Mouse (Mus musculus): ENCODE data around the gene Zfp326. TPM values are rescaled to one million over a fixed set of nuclear protein-coding genes. Genes with fewer than 3 reads are reported as not detected.

Gene Zfp326
- total and polyA plus RNA-seq, 3 experiments = 5.5 to 10.7 (median 9.3) TPM

DNA sequence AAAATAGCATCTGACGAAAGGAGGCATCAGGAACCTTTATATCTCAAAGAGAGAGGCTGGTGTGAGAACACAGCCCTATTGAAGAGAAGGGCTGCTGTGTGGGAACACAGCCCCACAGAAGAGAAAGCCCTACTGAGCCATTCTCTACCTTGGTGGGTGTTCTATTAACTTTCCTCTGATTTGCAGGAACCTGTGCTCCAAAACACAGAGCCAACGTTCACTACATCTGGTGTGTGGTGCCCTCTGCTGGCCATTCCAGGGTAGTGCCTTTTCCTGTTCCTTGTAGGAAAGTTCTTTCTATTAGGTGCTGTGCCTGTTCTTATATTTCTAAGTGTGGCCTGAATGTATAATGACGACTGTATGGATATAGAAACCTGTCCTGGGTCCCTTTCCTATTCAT, 7.8 kb upstream of the Zfp326 start:
- 27% methylated on average over 3 of the region's 3 CpGs for WGBS
- intact Hi-C loops (cut with DNase I) = loop anchor here (1.0 to 5.0 kb wide), 3 partner anchors 46 to 463 kb away; no protein-coding TSS in a partner anchor

DNA sequence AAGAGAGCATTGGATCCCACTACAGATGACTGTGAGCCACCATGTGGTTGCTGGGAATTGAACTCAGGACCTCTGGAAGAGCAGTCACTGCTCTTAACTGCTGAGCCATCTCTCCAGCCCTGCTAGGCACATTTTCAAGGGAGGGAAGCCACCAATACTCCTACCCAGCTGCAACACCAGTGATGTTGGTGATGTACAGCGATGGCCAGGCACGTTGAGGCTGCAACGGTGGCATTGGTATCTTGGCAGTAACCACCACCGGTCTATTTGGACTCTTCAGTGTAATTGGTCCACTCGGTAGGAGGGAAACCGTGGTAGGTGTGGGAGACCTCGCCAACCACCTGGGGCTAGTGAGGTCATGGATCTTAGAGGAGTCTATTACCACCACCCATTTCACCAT, 6.6 kb upstream of the Zfp326 start:
- TF ChIP-seq EP300 (IDR thresholded peaks at IDR 0.05; ENCODE audit: insufficient read depth, low read depth, low read length) (no peak), CTCF (IDR thresholded peaks at IDR 0.05) (no peak), POLR2A (IDR thresholded peaks at IDR 0.05; ENCODE audit: insufficient read depth, low read depth, low read length) (no peak)
- no peaks in the 10 kb centered on the region for H3K36me3 ChIP-seq (ENCODE audit: control insufficient read depth, insufficient read depth, low read length)
- intact Hi-C loops (cut with DNase I) = loop anchor here (5.0 to 10.0 kb wide), 2 partner anchors 47 to 375 kb away; no protein-coding TSS in a partner anchor
- H3K4me3 ChIP-seq = no peak overlapping the region
- no peak overlapping the region for H3K9ac ChIP-seq (ENCODE audit: low read depth, low read length)
- H3K27me3 ChIP-seq (ENCODE audit: control insufficient read depth, insufficient read depth, low read length) = no peaks in the 10 kb centered on the region
- WGBS = 81% methylated on average over 7 of the region's 7 CpGs
- peaks cover 4% of the 10 kb centered on the region for H3K4me1 ChIP-seq (ENCODE audit: control insufficient read depth, insufficient read depth, low read length)
- DNase-seq = no peak
- no peak overlapping the region for H3K27ac ChIP-seq
- H3K79me2 ChIP-seq (replicated peaks; ENCODE audit: control insufficient read depth, insufficient read depth, low read length) = no peaks in the 10 kb centered on the region

More for the DNA sequence above, 7.8 kb upstream of the Zfp326 start:
- H3K4me1 ChIP-seq (ENCODE audit: control insufficient read depth, insufficient read depth, low read length) = peaks cover 4% of the 10 kb centered on the region
- no peak overlapping the region for H3K9ac ChIP-seq (ENCODE audit: low read depth, low read length)
- no peak overlapping the region for H3K4me3 ChIP-seq
- H3K27ac ChIP-seq = peak overlapping the region; percentile 10; the same call in 1 of the 2 replicates
- peak; percentile 91 for TF ChIP-seq CTCF (IDR thresholded peaks at IDR 0.05)
- no peak for TF ChIP-seq POLR2A (IDR thresholded peaks at IDR 0.05; ENCODE audit: insufficient read depth, low read depth, low read length)
- peak; percentile 97 for TF ChIP-seq EP300 (IDR thresholded peaks at IDR 0.05; ENCODE audit: insufficient read depth, low read depth, low read length)
- H3K79me2 ChIP-seq (replicated peaks; ENCODE audit: control insufficient read depth, insufficient read depth, low read length) = no peaks in the 10 kb centered on the region
- peak; percentile 77 to 85 for DNase-seq
- no peaks in the 10 kb centered on the region for H3K36me3 ChIP-seq (ENCODE audit: control insufficient read depth, insufficient read depth, low read length)
- H3K27me3 ChIP-seq (ENCODE audit: control insufficient read depth, insufficient read depth, low read length) = no peaks in the 10 kb centered on the region

DNA sequence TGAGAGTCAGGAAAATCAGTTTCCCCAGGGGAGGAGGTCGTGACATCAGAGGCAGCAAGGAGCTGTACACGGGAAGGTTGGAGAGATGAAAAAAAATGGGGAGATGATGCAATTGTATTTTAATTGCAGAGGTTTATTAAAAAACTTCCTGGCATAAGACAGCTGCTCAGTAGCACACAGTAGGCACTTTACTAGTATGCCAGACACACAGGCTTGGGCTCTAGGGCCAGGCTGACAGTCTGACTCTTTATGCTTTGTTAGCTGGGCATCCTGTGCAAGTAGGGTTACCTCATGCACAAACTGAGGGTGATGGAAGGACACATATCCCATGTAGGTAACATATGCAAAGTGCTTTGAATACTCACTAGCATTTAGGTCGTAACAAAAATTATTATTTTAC, 5.2 kb upstream of the Zfp326 start:
- no peak overlapping the region for H3K9ac ChIP-seq (ENCODE audit: low read depth, low read length)

DNA sequence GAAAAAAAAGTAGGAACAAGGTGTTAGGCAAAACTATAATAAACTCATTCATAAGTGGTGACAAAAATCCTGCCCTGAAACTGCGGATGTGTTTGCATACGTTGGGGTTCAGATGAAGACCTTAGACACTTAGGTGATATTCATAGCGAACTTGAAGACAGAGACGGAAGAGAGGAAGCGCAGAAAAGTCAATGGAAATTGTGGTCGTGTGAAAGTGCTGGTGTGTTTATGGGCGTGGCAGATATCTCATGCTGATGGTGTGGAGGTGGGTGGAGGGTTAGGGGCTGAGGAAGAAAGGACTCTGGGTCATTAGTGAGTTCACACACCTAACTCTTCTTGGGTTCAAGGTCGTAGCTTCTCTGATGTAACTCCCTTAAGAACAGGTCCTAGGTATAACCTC, 4.2 kb upstream of the Zfp326 start:
- intact Hi-C loops (cut with DNase I) = loop anchor here (10.0 kb wide), 1 partner anchor 377 kb away; no protein-coding TSS in a partner anchor
- DNase-seq = no peak
- Histone ChIP-seq H3K4me3 (no peak overlapping the region), H3K27ac (no peak overlapping the region), H3K79me2 (replicated peaks; ENCODE audit: control insufficient read depth, insufficient read depth, low read length) (no peaks in the 10 kb centered on the region), H3K4me1 (ENCODE audit: control insufficient read depth, insufficient read depth, low read length) (peaks cover 4% of the 10 kb centered on the region), H3K27me3 (ENCODE audit: control insufficient read depth, insufficient read depth, low read length) (no peaks in the 10 kb centered on the region), H3K9ac (ENCODE audit: low read depth, low read length) (no peak overlapping the region), H3K36me3 (ENCODE audit: control insufficient read depth, insufficient read depth, low read length) (no peaks in the 10 kb centered on the region)
- TF ChIP-seq CTCF (IDR thresholded peaks at IDR 0.05) (no peak), POLR2A (IDR thresholded peaks at IDR 0.05; ENCODE audit: insufficient read depth, low read depth, low read length) (no peak), EP300 (IDR thresholded peaks at IDR 0.05; ENCODE audit: insufficient read depth, low read depth, low read length) (no peak)
- 80% methylated on average over 8 of the region's 8 CpGs for WGBS

More for the DNA sequence above, 5.2 kb upstream of the Zfp326 start:
- no peaks in the 10 kb centered on the region for H3K27me3 ChIP-seq (ENCODE audit: control insufficient read depth, insufficient read depth, low read length)
- 63% methylated on average over 3 of the region's 3 CpGs for WGBS
- DNase-seq = no peak
- intact Hi-C loops (cut with DNase I) = loop anchor here (10.0 kb wide), 1 partner anchor 376 kb away; no protein-coding TSS in a partner anchor
- H3K4me1 ChIP-seq (ENCODE audit: control insufficient read depth, insufficient read depth, low read length) = peaks cover 4% of the 10 kb centered on the region
- H3K4me3 ChIP-seq = no peak overlapping the region
- H3K79me2 ChIP-seq (replicated peaks; ENCODE audit: control insufficient read depth, insufficient read depth, low read length) = no peaks in the 10 kb centered on the region
- TF ChIP-seq POLR2A (IDR thresholded peaks at IDR 0.05; ENCODE audit: insufficient read depth, low read depth, low read length) (no peak), CTCF (IDR thresholded peaks at IDR 0.05) (no peak), EP300 (IDR thresholded peaks at IDR 0.05; ENCODE audit: insufficient read depth, low read depth, low read length) (no peak)
- H3K36me3 ChIP-seq (ENCODE audit: control insufficient read depth, insufficient read depth, low read length) = no peaks in the 10 kb centered on the region
- no peak overlapping the region for H3K27ac ChIP-seq

DNA sequence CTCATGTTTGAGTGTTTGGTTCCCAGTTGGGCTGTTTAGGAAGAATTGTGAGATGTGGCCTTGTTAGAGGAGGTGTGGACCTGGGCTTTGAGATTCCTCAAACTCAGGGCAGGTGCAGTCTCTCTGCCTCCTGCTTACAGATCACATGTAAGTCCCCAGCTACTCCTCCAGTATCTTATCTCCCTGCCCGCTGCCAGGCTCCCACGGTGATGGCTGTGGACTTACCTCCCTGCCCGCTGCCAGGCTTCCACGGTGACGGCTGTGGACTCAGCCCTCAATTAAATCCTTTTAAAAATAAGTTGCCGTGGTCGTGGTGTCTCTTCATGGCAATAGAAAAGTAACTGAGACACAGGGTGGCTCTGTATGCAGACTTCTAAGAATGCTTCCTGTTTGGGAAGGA, 3.4 kb upstream of the Zfp326 start:
- intact Hi-C loops (cut with DNase I) = loop anchor here (10.0 kb wide), 1 partner anchor 378 kb away; no protein-coding TSS in a partner anchor
- H3K36me3 ChIP-seq (ENCODE audit: control insufficient read depth, insufficient read depth, low read length) = no peaks in the 10 kb centered on the region; the same call in 1 of the 2 replicates
- peaks cover 2% of the 10 kb centered on the region for H3K4me1 ChIP-seq (ENCODE audit: control insufficient read depth, insufficient read depth, low read length)
- H3K79me2 ChIP-seq (replicated peaks; ENCODE audit: control insufficient read depth, insufficient read depth, low read length) = no peaks in the 10 kb centered on the region
- H3K27ac ChIP-seq = no peak overlapping the region
- no peak overlapping the region for H3K9ac ChIP-seq (ENCODE audit: low read depth, low read length)
- DNase-seq = no peak
- 42% methylated on average over 7 of the region's 7 CpGs for WGBS
- TF ChIP-seq EP300 (IDR thresholded peaks at IDR 0.05; ENCODE audit: insufficient read depth, low read depth, low read length) (no peak), CTCF (IDR thresholded peaks at IDR 0.05) (no peak), POLR2A (IDR thresholded peaks at IDR 0.05; ENCODE audit: insufficient read depth, low read depth, low read length) (no peak)
- no peak overlapping the region for H3K4me3 ChIP-seq
- no peaks in the 10 kb centered on the region for H3K27me3 ChIP-seq (ENCODE audit: control insufficient read depth, insufficient read depth, low read length)

DNA sequence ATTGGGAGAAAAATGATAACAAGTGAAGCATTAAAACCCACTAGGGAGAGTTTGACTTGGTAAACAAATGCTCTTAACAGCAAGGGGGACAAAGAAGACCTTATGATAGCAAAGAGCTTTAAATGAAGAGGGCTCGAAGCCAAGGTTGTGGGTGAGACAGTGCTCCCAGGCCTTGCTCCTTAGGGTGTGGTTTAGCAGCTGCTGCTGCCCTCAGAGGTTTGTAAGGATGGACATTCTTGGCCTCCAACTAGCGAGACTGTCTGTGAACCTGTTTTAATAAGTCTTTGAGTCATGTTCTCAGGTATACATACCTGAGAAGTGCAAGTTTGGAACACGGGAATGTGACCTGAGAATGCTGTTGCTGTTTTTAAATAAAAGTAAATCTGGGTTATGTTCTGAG, 2.6 kb upstream of the Zfp326 start:
- WGBS = 73% methylated on average over 3 of the region's 3 CpGs
- no peaks in the 10 kb centered on the region for H3K79me2 ChIP-seq (replicated peaks; ENCODE audit: control insufficient read depth, insufficient read depth, low read length)
- TF ChIP-seq CTCF (IDR thresholded peaks at IDR 0.05) = no peak
- no peak for TF ChIP-seq POLR2A (IDR thresholded peaks at IDR 0.05; ENCODE audit: insufficient read depth, low read depth, low read length)
- TF ChIP-seq EP300 (IDR thresholded peaks at IDR 0.05; ENCODE audit: insufficient read depth, low read depth, low read length) = no peak
- intact Hi-C loops (cut with DNase I) = loop anchor here (10.0 kb wide), 1 partner anchor 379 kb away; no protein-coding TSS in a partner anchor
- H3K27ac ChIP-seq = no peak overlapping the region
- H3K9ac ChIP-seq (ENCODE audit: low read depth, low read length) = no peak overlapping the region
- no peak overlapping the region for H3K4me3 ChIP-seq
- peaks cover 4% of the 10 kb centered on the region for H3K36me3 ChIP-seq (ENCODE audit: control insufficient read depth, insufficient read depth, low read length)
- H3K27me3 ChIP-seq (ENCODE audit: control insufficient read depth, insufficient read depth, low read length) = no peaks in the 10 kb centered on the region
- no peaks in the 10 kb centered on the region for H3K4me1 ChIP-seq (ENCODE audit: control insufficient read depth, insufficient read depth, low read length)
- no peak for DNase-seq

Measured in heart, adult 2 months (tissue).